ENCODE assay signal across 8 mouse cellular contexts in the genomic region with DNA sequence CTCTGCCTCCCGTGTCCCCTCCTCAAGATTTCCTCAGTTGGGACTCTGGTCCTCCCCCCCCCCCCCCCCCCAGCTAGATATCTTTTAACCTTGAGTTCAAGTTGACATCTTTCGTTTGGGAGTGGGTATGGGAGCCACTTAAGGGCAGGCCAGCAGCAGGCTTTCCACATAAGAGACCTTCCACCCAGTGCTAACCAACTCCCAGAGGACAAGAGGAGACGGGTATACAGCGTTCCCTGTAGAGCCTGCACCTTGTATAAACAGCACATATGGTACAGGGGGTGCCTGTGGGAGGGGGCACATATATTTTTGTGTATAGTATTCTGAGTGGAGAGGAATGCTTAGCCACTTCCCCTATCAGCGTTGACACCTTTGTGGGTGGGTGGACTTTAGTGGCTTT. TPM values are rescaled to one million over a fixed set of nuclear protein-coding genes. Genes with fewer than 3 reads are reported as not detected.
A peak's percentile ranks its signal among the peaks of the same experiment; 100 is the strongest.
DNase-seq lines count a peak whose midpoint lies in the region; ATAC-seq and TF ChIP-seq lines count a peak whose summit lies in the region.

No protein-coding gene starts in this region.

- no peak for ATAC-seq in liver, embryonic 14.5 days (ENCODE audit: insufficient read depth)
- ATAC-seq in CD4-positive, CD25-positive, alpha-beta regulatory T cell, adult 4 months: no peak

- no peaks in the 10 kb centered on the region for H3K27me3 ChIP-seq in thymus, adult 2 months (ENCODE audit: control insufficient read depth, insufficient read depth, low read length)
- peaks cover 20% of the 10 kb centered on the region for H3K27me3 ChIP-seq in liver, embryonic 14.5 days (ENCODE audit: control insufficient read depth, insufficient read depth, low read length)

- no peaks in the 10 kb centered on the region for H3K9me3 ChIP-seq in liver, embryonic 14.5 days (ENCODE audit: control insufficient read depth, low read length)

- H3K27ac ChIP-seq in gastrocnemius, adult 2 months: peak overlapping the region; percentile 92; the same call in 1 of the 2 replicates
- no peak overlapping the region for H3K27ac ChIP-seq in thymus, adult 2 months (ENCODE audit: control insufficient read depth, insufficient read depth, low read length)
- H3K27ac ChIP-seq in liver, embryonic 14.5 days: no peak overlapping the region

- H3K4me2 ChIP-seq in liver, embryonic 14.5 days (ENCODE audit: low read depth): peak overlapping the region; percentile 99

- TF ChIP-seq EP300 in liver, embryonic 14.5 days (IDR thresholded peaks at IDR 0.05; ENCODE audit: low read depth): no peak

- H3K36me3 ChIP-seq in thymus, adult 2 months (ENCODE audit: control insufficient read depth, insufficient read depth, low read length): peaks cover 13% of the 10 kb centered on the region
- no peaks in the 10 kb centered on the region for H3K36me3 ChIP-seq in liver, embryonic 14.5 days (replicated peaks; ENCODE audit: control insufficient read depth, insufficient read depth, low read depth)

- H3K4me1 ChIP-seq in thymus, adult 2 months (replicated peaks; ENCODE audit: control insufficient read depth, insufficient read depth, low read length): peaks cover 48% of the 10 kb centered on the region
- peaks cover 28 to 42% of the 10 kb centered on the region in 2 experiments for H3K4me1 ChIP-seq in liver, embryonic 14.5 days (replicated peaks; ENCODE audit: control insufficient read depth in 2 of 2, insufficient read depth in 2 of 2, low read length in 1 of 2)

- TF ChIP-seq POLR2A in thymus, adult 2 months (IDR thresholded peaks at IDR 0.05; ENCODE audit: control insufficient read depth, extremely low read depth, insufficient read depth, low read length, poor library complexity): no peak

- intact Hi-C loops in gastrocnemius, adult 2 months (cut with DNase I): no loop called here

- no peak for DNase-seq in gastrocnemius, adult 2 months
- no peak for DNase-seq in gastrocnemius, postnatal 10 days
- DNase-seq in thymus, adult 2 months: no peak
- DNase-seq in thymus, adult 18-20 months: no peak
- DNase-seq in liver, embryonic 14.5 days (ENCODE audit: low read depth in 3 of 3, low spot score in 3 of 3): no peak
- DNase-seq in embryo, embryonic 10 days (ENCODE audit: low spot score): no peak
- DNase-seq in Muller cell, postnatal 12 days (ENCODE audit: inconsistent ontology term): no peak

- 28% methylated on average over 5 of the region's 5 CpGs for WGBS in thymus, adult 2 months
- 42% methylated on average over 5 of the region's 5 CpGs for WGBS in liver, embryonic 14.5 days (ENCODE audit: insufficient replicate concordance)

- no peak overlapping the region for H3K9ac ChIP-seq in liver, embryonic 14.5 days (replicated peaks)

- TF ChIP-seq CTCF in gastrocnemius, adult 2 months (IDR thresholded peaks at IDR 0.05): no peak
- TF ChIP-seq CTCF in thymus, adult 2 months (IDR thresholded peaks at IDR 0.05; ENCODE audit: borderline replicate concordance, control insufficient read depth, extremely low read depth, insufficient read depth, low read length, poor library complexity): no peak
- TF ChIP-seq CTCF in liver, embryonic 14.5 days (IDR thresholded peaks at IDR 0.05; ENCODE audit: low read depth): no peak

- H3K4me3 ChIP-seq in gastrocnemius, adult 2 months: peak overlapping the region; percentile 77
- peak overlapping the region; percentile 82; the same call in 1 of the 2 replicates for H3K4me3 ChIP-seq in thymus, adult 2 months (ENCODE audit: control insufficient read depth, insufficient read depth, low read length)
- H3K4me3 ChIP-seq in liver, embryonic 14.5 days (ENCODE audit: insufficient read depth in 1 of 2, low read depth in 2 of 2, low read length in 2 of 2): no peak overlapping the region

RNA-seq across cellular contexts. Expression of a gene that starts 2.8 kb away (rescaled TPM):
- 10 to 100 TPM in 1 of 2 experiments, 1 to 10 TPM in 1; 4.7 to 12.9 TPM for total RNA-seq in gastrocnemius, adult 2 months (2021)
- 10 to 100 TPM; 20.5 to 25.6 TPM for total RNA-seq in gastrocnemius, postnatal 10 days (2021)
- polyA plus RNA-seq in thymus, adult 2 months (2012; rRNA removed): 205 and 254 TPM in 2 replicates
- polyA plus RNA-seq in liver, embryonic 14.5 days (2012; rRNA removed): 4.6 and 4.7 TPM in 2 replicates
- 2.7 and 2.9 TPM in 2 replicates for polyA plus RNA-seq in liver, embryonic 14.5 days (2014; fragmentation: Nextera tagmentation; extraction: Ambion mirVana)
- polyA plus RNA-seq in CD4-positive, CD25-positive, alpha-beta regulatory T cell, adult 4 months (2017; shearing (Covaris generic)): 10 to 100 TPM; 19.6 to 23.7 TPM

Comparison
In these comparisons a context has a peak if more than half of its experiments do, and no peak if none do; other contexts are left out.
1. H3K4me3 ChIP-seq: peak in gastrocnemius, adult 2 months (single experiment) and thymus, adult 2 months (single experiment); none in liver, embryonic 14.5 days (0 of 2).